Mouse (Mus musculus) neural tube, embryonic 14.5 days (tissue): ENCODE results near the gene Mien1. TPM values are rescaled to one million over a fixed set of nuclear protein-coding genes. Genes with fewer than 3 reads are reported as not detected.

Source experiments
- ATAC-seq: fragments of 200-750 bp; cut with Nextera tagmentation; 2 replicates; pipeline ENCODE4 v1.8.0; 2017; ENCODE audit warnings: low read depth, mild to moderate bottlenecking, moderate TSS enrichment, moderate library complexity
- H3K27ac ChIP-seq: fragments of 300-500 bp; sonication (generic); 2 replicates; pipeline ENCODE4 v1.5.1; 2014; ENCODE audit warnings: low read depth, mild to moderate bottlenecking, control low read depth, low read length, moderate library complexity, mixed read lengths
- H3K27me3 ChIP-seq: fragments of 300-500 bp; sonication (generic); 2 replicates; pipeline ENCODE4 v1.6.1; 2014; ENCODE audit warnings: low read length; ENCODE audit not compliant: control insufficient read depth, insufficient read depth
- H3K36me3 ChIP-seq: fragments of 300-500 bp; sonication (generic); 2 replicates; pipeline ENCODE4 v1.6.1; 2014; ENCODE audit warnings: low read length, mixed read lengths; ENCODE audit not compliant: control insufficient read depth, insufficient read depth
- H3K4me1 ChIP-seq: fragments of 300-500 bp; sonication (generic); 2 replicates; pipeline ENCODE4 v1.6.1; 2014; ENCODE audit warnings: low read length; ENCODE audit not compliant: control insufficient read depth, insufficient read depth
- H3K4me2 ChIP-seq: fragments of 300-500 bp; sonication (generic); 2 replicates; pipeline ENCODE4 v1.6.1; 2014; ENCODE audit warnings: mild to moderate bottlenecking, low read depth, low read length, control low read depth
- H3K4me3 ChIP-seq: fragments of 300-500 bp; sonication (generic); 2 replicates; pipeline ENCODE4 v1.5.1; 2014; ENCODE audit warnings: low read depth, low read length, control low read depth, mixed read lengths
- H3K9ac ChIP-seq: fragments of 300-500 bp; sonication (generic); replicated peaks from 2 replicates; pipeline ENCODE4 v1.6.1; 2014; ENCODE audit warnings: low read depth, mild to moderate bottlenecking, control low read depth, low read length, mixed read lengths
- H3K9me3 ChIP-seq: fragments of 300-500 bp; sonication (generic); 2 replicates; pipeline ENCODE4 v1.6.1; 2016; ENCODE audit warnings: low read length; ENCODE audit not compliant: control insufficient read depth
- WGBS: fragments of 180-500 bp; shearing (Covaris S2); extraction: QIAGEN DNeasy Blood & Tissue Kit; methylation state at CpG from one replicate; pipeline ENCODE4 v1.1.7; 2014; 5-methylcytosine and 5-hydroxymethylcytosine counted together
- polyA plus RNA-seq: library from polyadenylated mRNA; unstranded; fragments of >200 nt; fragmentation: Nextera tagmentation; extraction: Ambion mirVana; gene quantifications from 2 replicates; pipeline ENCODE4 v1.2.1, GENCODE M21; 2014

Gene Mien1
- polyA plus RNA-seq, 1 experiment from 2014 or later: 247 TPM

DNA sequence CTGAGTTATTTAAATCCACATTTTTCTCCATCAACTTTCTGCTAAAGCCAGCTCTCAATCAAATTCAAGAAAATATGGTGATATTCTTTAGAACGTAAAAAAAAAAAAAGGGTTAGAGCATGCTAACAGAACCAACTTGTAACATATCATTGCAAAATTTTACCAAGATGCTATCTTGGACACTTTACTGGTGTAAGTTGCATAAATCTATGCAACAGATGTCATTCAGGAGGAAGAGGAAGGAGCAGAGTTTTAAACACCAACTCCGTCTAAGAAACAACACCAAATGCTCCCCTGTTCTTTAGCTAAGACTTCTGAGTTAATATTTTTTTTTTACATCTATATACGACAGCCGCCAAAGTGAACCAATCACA lies 37.6 kb upstream of the Mien1 start:
- ATAC-seq: no peak
- H3K9me3 ChIP-seq: no peaks in the 10 kb centered on the region
- no peaks in the 10 kb centered on the region for H3K4me1 ChIP-seq
- WGBS: 93% methylated on average over 4 of the region's 4 CpGs
- no peak overlapping the region for H3K27ac ChIP-seq
- no peaks in the 10 kb centered on the region for H3K27me3 ChIP-seq
- no peak overlapping the region for H3K9ac ChIP-seq
- H3K4me3 ChIP-seq: no peak overlapping the region
- H3K36me3 ChIP-seq: no peaks in the 10 kb centered on the region
- no peak overlapping the region for H3K4me2 ChIP-seq

DNA sequence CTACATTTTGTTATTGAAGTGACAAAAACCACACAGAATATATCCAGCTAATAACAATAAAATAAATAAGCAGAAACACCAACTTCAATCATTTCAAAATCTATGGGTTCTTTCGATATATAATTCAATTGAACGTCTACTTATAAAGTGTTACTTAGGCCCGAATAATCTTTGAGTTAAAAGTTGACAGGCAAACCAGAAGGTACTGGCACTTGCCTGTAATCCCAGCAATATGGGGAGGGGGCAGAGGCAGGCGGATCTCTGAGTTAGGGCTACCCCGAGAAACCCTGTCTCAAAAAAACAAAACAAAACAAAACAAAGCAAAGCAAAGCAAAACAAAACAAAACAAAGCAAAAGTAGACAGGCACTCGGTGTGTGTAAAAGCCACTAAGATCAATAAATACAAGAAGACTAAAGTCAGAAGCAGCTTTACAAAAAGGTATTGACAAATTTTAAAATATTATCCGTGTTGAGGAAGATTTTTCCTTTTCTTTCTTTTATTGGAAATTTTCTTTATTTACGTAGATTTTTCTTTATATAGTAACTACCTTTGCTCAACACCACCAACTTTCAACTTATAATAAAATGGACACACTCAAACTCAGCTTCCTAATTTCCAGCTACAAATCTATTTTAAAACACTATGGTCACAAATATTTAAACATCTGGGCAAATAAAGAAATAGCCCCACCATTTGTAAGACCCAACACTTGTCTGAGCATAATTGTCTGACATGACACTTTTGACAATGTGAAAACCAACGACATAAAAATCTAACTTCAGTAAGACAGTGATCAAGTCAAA lies 37.0 kb upstream of the Mien1 start:
- WGBS: 91% methylated on average over 9 of the region's 9 CpGs
- H3K4me3 ChIP-seq: no peak overlapping the region

DNA sequence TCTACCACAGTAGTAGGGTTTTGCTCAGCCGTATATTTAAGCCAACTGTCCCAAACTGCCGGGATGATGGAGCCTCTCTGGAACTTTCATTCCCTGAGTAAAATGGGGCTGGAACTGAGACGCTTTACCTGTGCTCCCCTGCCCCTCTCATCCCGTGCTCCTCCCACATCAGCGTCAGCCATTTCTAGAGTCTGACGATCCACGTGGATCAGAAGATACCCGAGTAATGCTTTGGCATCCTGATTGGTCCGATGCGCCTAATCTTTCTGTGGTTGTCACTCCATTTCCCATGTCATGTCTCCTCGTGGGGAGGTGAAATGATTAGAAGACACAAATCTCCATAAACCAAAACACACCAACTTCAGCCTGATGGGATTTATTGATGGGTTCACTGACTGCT lies 36.2 kb upstream of the Mien1 start:
- no peaks in the 10 kb centered on the region for H3K9me3 ChIP-seq
- no peak for ATAC-seq
- no peak overlapping the region for H3K4me2 ChIP-seq
- no peak overlapping the region for H3K27ac ChIP-seq
- H3K4me3 ChIP-seq: no peak overlapping the region
- H3K36me3 ChIP-seq: no peaks in the 10 kb centered on the region
- H3K27me3 ChIP-seq: no peaks in the 10 kb centered on the region
- no peak overlapping the region for H3K9ac ChIP-seq
- 92% methylated on average over 11 of the region's 11 CpGs for WGBS
- H3K4me1 ChIP-seq: no peaks in the 10 kb centered on the region

More for the DNA sequence above, 37.0 kb upstream of the Mien1 start:
- Histone ChIP-seq H3K36me3 (no peaks in the 10 kb centered on the region), H3K4me2 (no peak overlapping the region), H3K4me1 (no peaks in the 10 kb centered on the region), H3K27ac (no peak overlapping the region), H3K9ac (no peak overlapping the region), H3K27me3 (no peaks in the 10 kb centered on the region), H3K9me3 (no peaks in the 10 kb centered on the region)
- no peak for ATAC-seq

DNA sequence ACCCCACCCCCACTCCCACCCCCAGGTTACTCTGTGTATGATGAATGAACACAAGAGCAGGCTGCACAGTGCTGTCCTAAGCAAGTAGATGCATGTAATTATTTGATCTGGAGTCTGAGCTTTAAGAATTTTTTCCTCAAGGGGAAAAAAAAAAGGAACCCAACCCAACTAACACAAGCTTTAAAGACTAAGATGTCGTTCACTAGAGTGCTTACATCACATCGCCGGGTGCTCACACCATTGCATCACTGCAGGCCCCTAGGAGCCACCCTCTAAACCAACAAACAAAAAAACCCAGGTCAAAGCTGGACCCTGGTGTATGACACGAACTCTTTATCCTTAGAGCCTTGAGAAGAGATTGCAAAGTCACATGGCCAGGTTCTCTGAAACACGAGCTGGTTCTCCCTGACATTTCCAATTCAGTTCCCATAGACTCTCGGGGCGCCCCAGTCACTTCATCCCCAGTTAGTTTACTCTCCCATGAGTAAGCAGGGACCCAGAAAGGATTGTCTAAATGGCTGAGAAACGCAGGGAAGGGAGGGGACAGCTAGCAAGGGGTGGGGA lies 35.2 kb upstream of the Mien1 start:
- H3K4me1 ChIP-seq: no peaks in the 10 kb centered on the region
- WGBS: 65% methylated on average over 8 of the region's 8 CpGs
- H3K9ac ChIP-seq: no peak overlapping the region
- H3K4me3 ChIP-seq: no peak overlapping the region
- H3K36me3 ChIP-seq: no peaks in the 10 kb centered on the region
- H3K4me2 ChIP-seq: no peak overlapping the region
- H3K27ac ChIP-seq: no peak overlapping the region
- H3K9me3 ChIP-seq: no peaks in the 10 kb centered on the region
- no peak for ATAC-seq
- H3K27me3 ChIP-seq: no peaks in the 10 kb centered on the region

DNA sequence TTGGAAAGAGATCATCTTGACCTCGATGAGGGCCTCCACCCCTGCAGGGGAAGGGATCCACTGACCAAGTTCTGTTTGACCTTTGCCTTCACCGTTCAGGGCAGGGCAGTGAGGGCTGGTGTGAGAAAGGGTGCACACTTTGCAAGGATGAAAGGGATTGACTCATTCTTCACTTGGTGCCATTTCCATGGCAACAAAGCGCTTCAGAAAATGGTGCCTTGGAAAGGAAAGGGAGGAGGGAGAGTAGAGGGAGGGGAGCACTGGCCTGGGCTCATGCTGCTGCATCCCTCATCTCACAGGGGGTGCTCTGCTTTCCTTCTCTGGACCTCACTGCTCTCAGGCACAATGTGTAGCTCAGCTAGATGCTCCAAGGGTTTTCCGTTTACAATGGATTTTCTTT lies 33.9 kb upstream of the Mien1 start:
- 35% methylated on average over 4 of the region's 4 CpGs for WGBS
- no peaks in the 10 kb centered on the region for H3K4me1 ChIP-seq
- H3K36me3 ChIP-seq: no peaks in the 10 kb centered on the region
- no peak overlapping the region for H3K9ac ChIP-seq
- no peaks in the 10 kb centered on the region for H3K27me3 ChIP-seq
- no peak overlapping the region for H3K4me2 ChIP-seq
- H3K27ac ChIP-seq: no peak overlapping the region
- no peak overlapping the region for H3K4me3 ChIP-seq
- no peak for ATAC-seq
- no peaks in the 10 kb centered on the region for H3K9me3 ChIP-seq

DNA sequence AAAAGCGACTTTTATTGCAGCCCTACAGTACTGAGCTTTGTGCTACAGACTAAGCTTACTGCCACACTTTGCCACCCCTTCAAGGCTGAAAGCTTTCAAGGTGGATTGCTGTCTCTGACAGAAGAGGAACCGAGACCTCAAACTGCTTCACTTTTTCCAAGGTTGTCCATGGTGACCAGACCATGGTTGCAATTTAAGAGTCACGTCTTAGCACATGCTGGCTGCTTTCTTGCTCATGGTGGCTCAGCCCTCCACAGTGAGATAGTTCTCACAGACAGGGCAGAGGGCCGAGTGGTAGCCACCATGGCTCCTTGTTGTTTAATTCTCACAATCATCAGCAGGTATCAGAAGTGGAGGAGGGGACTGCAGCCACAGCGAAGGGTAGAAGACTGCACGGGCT lies 32.0 kb upstream of the Mien1 start:
- H3K27me3 ChIP-seq: no peaks in the 10 kb centered on the region
- no peaks in the 10 kb centered on the region for H3K4me1 ChIP-seq
- H3K4me3 ChIP-seq: no peak overlapping the region
- ATAC-seq: no peak
- WGBS: 83% methylated on average over 6 of the region's 6 CpGs
- H3K27ac ChIP-seq: no peak overlapping the region
- H3K36me3 ChIP-seq: no peaks in the 10 kb centered on the region
- no peak overlapping the region for H3K4me2 ChIP-seq
- no peaks in the 10 kb centered on the region for H3K9me3 ChIP-seq
- no peak overlapping the region for H3K9ac ChIP-seq

DNA sequence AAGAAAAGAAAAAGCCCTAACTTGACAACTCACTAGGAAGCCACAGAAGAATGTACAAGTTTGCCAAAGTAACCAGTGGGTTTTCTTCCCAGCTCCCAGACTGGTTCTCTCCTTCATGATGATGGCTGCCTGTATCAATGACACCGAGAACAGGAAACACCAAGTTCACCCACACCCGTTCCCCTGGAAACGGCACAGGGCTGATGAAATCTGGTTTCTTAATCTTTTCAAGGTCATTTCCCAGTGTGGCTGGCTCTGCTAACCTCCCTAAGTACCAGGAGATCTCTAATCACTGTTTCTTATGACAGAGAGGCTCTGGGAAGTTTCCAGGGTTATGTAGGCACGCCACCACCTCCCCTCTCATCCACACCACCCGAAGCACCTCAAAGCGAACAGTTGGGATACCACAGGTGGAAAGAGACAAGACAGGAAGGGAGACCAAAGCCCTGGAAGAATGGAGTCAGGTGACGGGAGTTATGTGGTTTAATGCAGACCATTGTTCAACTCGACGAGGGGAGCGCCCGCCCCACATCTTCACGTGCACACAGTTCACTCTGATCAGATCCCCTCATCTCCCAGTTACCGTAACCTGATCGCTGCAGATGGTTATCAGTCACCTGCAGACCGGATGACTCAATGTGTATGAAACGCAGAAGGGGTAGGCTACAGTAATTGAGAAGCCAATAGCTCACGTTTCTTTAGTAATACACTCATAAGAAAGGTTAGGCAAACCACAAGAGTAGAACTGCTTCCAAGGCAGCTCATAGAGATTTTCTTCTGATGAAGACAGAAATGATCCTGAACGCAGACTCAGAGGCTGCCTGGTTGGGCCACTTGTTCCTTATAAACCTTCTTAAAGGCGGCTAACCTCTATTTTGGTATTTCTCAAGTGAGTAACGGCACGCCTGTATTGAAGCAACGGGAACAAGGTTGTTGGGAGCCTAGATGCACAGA lies 31.2 kb upstream of the Mien1 start:
- no peak for ATAC-seq
- no peaks in the 10 kb centered on the region for H3K4me1 ChIP-seq
- no peak overlapping the region for H3K4me2 ChIP-seq
- no peaks in the 10 kb centered on the region for H3K27me3 ChIP-seq
- no peaks in the 10 kb centered on the region for H3K36me3 ChIP-seq
- no peak overlapping the region for H3K27ac ChIP-seq
- no peaks in the 10 kb centered on the region for H3K9me3 ChIP-seq
- no peak overlapping the region for H3K4me3 ChIP-seq
- WGBS: 85% methylated on average over 22 of the region's 22 CpGs
- H3K9ac ChIP-seq: no peak overlapping the region

DNA sequence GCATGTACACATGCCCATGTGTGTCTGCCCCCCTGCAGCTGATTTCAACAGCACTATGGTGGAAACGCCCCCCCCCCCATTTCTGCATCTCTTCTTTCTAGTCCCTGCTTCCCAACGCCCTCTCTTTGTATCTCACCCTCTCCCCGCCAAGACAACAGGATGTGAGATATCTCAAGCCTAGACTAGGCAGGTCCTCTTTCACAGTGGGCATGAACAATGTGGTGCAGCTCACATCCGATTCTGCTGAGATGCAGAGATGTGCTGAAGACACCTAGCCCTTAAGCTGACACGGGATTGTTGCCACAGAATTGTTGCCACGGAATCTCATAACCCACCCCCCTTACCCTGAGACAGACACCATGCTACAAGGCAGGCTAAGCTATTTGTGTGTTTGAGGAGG lies 25.7 kb upstream of the Mien1 start:
- no peak overlapping the region for H3K9ac ChIP-seq
- WGBS: 83% methylated on average over 6 of the region's 6 CpGs
- H3K4me1 ChIP-seq: no peaks in the 10 kb centered on the region
- no peaks in the 10 kb centered on the region for H3K36me3 ChIP-seq
- H3K27me3 ChIP-seq: peaks cover under 1% of the 10 kb centered on the region; the same call in 1 of the 2 replicates
- no peak overlapping the region for H3K4me3 ChIP-seq
- no peaks in the 10 kb centered on the region for H3K9me3 ChIP-seq
- H3K4me2 ChIP-seq: no peak overlapping the region
- no peak overlapping the region for H3K27ac ChIP-seq
- ATAC-seq: no peak

DNA sequence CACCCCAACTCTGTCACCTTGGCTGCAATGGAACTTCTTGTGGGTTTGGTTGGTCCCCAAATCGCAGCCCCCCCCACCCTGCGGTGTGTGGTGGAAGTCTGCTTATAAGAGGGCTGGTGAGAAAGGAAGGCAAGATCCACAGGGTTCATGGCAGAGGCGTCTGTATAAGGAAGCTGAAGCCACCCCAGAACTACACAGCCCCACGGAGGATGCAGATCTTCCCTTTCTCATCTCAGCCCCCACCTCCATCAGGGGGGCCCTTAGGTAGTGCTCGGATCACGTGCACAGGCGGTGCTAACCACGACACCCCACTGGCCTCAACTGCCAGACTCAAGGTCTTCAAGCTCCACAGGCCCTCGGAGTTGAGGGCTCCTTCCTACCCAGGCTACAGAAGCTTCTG lies 25.1 kb upstream of the Mien1 start:
- ATAC-seq: no peak
- Histone ChIP-seq H3K27me3 (peaks cover 4% of the 10 kb centered on the region), H3K27ac (no peak overlapping the region), H3K4me2 (no peak overlapping the region), H3K36me3 (no peaks in the 10 kb centered on the region), H3K4me3 (no peak overlapping the region), H3K9me3 (no peaks in the 10 kb centered on the region), H3K4me1 (no peaks in the 10 kb centered on the region), H3K9ac (no peak overlapping the region)
- 91% methylated on average over 9 of the region's 9 CpGs for WGBS
